Mouse (Mus musculus) midbrain, postnatal 0 days (tissue): Measurements from ENCODE around the gene Abcg5. TPM values are rescaled to one million over a fixed set of nuclear protein-coding genes. Genes with fewer than 3 reads are reported as not detected.

Source experiments
- ATAC-seq: fragments of 200-750 bp; cut with Nextera tagmentation; 2 replicates; pipeline ENCODE4 v1.8.0; 2017; ENCODE audit warnings: moderate number of reproducible peaks, mild to moderate bottlenecking, moderate TSS enrichment, moderate library complexity; ENCODE audit not compliant: low FRiP score
- DNase-seq: peaks from one replicate; pipeline ENCODE4 v3.0.0-alpha.2; 2015; ENCODE audit warnings: low spot score
- H3K27ac ChIP-seq: fragments of 300-500 bp; sonication (generic); 2 replicates; pipeline ENCODE4 v1.5.1; 2014; ENCODE audit warnings: low read depth, mild to moderate bottlenecking, low read length, mixed read lengths
- H3K27me3 ChIP-seq: fragments of 300-500 bp; sonication (generic); 2 replicates; pipeline ENCODE4 v1.6.1; 2014; ENCODE audit warnings: low read length, control low read depth, mixed read lengths; ENCODE audit not compliant: insufficient read depth
- H3K36me3 ChIP-seq: fragments of 300-500 bp; sonication (generic); 2 replicates; pipeline ENCODE4 v1.6.1; 2014; ENCODE audit warnings: low read length, control low read depth, mixed read lengths; ENCODE audit not compliant: insufficient read depth
- H3K4me1 ChIP-seq: fragments of 300-500 bp; sonication (generic); 2 replicates; pipeline ENCODE4 v1.6.1; 2014; ENCODE audit warnings: mild to moderate bottlenecking, control low read depth, antibody characterized with exemption, low read length, mixed read lengths; ENCODE audit not compliant: insufficient read depth
- H3K4me2 ChIP-seq: fragments of 300-500 bp; sonication (generic); 2 replicates; pipeline ENCODE4 v1.6.1; 2014; ENCODE audit warnings: low read depth, mild to moderate bottlenecking, low read length, mixed read lengths; ENCODE audit not compliant: poor library complexity, severe bottlenecking
- H3K4me3 ChIP-seq: fragments of 300-500 bp; sonication (generic); 2 replicates; pipeline ENCODE4 v1.5.1; 2014; ENCODE audit warnings: low read depth, mild to moderate bottlenecking, low read length, moderate library complexity
- H3K9ac ChIP-seq: fragments of 300-500 bp; sonication (generic); replicated peaks from 2 replicates; pipeline ENCODE4 v1.6.1; 2014; ENCODE audit warnings: mild to moderate bottlenecking, low read length, moderate library complexity, mixed read lengths; ENCODE audit not compliant: poor library complexity, severe bottlenecking
- H3K9me3 ChIP-seq: fragments of 300-500 bp; sonication (generic); 2 replicates; pipeline ENCODE4 v1.6.1; 2016; ENCODE audit warnings: low read length, control low read depth
- CTCF ChIP-seq: IDR thresholded peaks from 2 replicates; pipeline ENCODE4 v1.5.1; 2016; ENCODE audit warnings: antibody characterized with exemption, mild to moderate bottlenecking
- WGBS: fragments of 180-500 bp; shearing (Covaris S2); extraction: QIAGEN DNeasy Blood & Tissue Kit; methylation state at CpG from one replicate; pipeline ENCODE4 v1.1.7; 2014; 5-methylcytosine and 5-hydroxymethylcytosine counted together
- polyA plus RNA-seq: library from polyadenylated mRNA; unstranded; fragments of >200 nt; fragmentation: Nextera tagmentation; extraction: Ambion mirVana; gene quantifications from 2 replicates; pipeline ENCODE4 v1.2.1, GENCODE M21; 2015
- total RNA-seq: library from RNA; depleted of rRNA; stranded (reverse); fragments of >200 nt; gene quantifications from 2 replicates; pipeline ENCODE4 v1.2.3, GENCODE M21; 2014

Abcg5 gene
- total and polyA plus RNA-seq, 2 experiments from 2014 or later = 1.3 to 2.9 TPM

DNA sequence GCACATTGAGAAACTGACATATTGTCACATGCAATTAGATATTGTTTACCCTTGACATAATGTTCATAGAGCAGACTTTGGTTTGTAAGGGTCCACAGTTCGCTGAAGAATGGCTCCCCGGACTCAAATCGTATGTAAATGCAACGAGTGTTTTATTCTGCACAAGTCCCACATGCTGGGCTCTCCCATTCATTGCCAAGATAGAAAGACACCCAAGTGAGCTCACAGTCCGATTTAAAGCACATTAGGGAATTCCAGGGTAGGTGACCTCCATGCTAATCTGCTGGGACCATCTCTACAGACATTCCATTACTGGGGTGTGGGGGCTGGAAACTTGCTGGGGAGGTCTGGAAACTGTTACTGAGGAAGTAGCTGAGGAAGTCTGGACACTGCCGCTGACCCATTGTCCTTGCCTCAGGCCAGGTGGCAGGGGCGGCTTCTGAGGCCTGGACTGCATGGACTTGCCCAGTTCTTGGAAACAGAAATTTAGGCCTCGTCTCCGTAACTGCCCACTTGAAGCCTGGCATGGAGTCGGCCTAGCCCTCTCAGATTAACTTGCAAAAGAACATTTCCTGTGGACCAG, 42.9 kb downstream of the Abcg5 start:
- H3K27ac ChIP-seq = no peak overlapping the region
- no peaks in the 10 kb centered on the region for H3K4me1 ChIP-seq
- DNase-seq (no peak), ATAC-seq (no peak)
- no peak overlapping the region for H3K4me3 ChIP-seq
- H3K9me3 ChIP-seq = no peaks in the 10 kb centered on the region
- no peak overlapping the region for H3K4me2 ChIP-seq
- H3K27me3 ChIP-seq = no peaks in the 10 kb centered on the region
- WGBS = 52% methylated on average over 10 of the region's 10 CpGs
- TF ChIP-seq CTCF = no peak
- no peak overlapping the region for H3K9ac ChIP-seq
- H3K36me3 ChIP-seq = 0 out of 2 replicates have a peak, but pooled peaks cover 3% of the 10 kb centered on the region

DNA sequence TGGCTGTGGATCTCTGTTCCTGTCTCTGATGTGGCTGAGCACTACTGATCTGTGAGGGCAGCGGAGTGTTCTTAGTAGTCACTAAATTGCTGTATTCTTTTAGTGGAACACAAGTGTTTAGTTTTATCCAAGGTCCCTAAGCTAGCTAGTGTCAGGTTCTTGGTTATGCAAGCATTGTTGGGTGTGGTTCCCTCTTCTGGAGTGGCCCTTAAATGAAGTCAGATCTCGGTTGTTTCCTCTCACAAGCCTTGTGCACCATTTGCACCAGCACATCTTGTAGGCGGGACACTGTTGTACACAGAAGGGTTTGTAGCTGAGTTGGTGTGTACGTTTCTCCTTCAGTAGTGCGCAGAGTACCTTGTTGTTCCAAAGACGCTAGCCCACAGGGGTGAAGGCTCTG, 44.8 kb downstream of the Abcg5 start:
- Histone ChIP-seq H3K9ac (no peak overlapping the region), H3K4me2 (no peak overlapping the region), H3K9me3 (no peaks in the 10 kb centered on the region), H3K4me1 (no peaks in the 10 kb centered on the region), H3K4me3 (no peak overlapping the region), H3K27ac (no peak overlapping the region), H3K27me3 (no peaks in the 10 kb centered on the region), H3K36me3 (0 out of 2 replicates have a peak, but pooled peaks cover 10% of the 10 kb centered on the region)
- no peak for ATAC-seq
- DNase-seq = no peak
- 96% methylated on average over 6 of the region's 6 CpGs for WGBS
- TF ChIP-seq CTCF = no peak

DNA sequence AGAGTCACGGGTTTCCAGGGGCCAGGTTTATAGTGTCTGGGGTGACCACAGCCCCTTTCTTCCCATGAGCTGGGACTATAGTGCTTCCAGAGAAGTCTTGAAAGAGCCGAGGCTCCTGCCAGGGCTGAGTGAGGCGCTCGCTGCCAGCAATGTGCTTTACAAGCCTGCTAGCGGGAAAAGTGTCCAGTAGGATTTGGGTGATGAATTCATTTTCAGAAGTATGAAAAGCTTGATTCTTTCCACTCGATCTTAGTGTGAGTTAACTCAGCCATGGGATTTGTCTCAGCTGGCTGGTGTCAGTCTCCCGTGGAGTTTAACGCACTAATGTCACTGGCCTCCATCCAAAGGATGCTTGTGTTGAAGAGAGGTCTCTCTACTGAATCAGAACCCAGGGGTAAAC, 46.5 kb downstream of the Abcg5 start:
- Histone ChIP-seq H3K4me3 (no peak overlapping the region), H3K4me1 (no peaks in the 10 kb centered on the region), H3K27ac (no peak overlapping the region), H3K36me3 (0 out of 2 replicates have a peak, but pooled peaks cover 10% of the 10 kb centered on the region), H3K27me3 (no peaks in the 10 kb centered on the region), H3K4me2 (no peak overlapping the region), H3K9ac (no peak overlapping the region), H3K9me3 (no peaks in the 10 kb centered on the region)
- DNase-seq (peak; percentile 54), ATAC-seq (no peak)
- no peak for TF ChIP-seq CTCF
- WGBS = 27% methylated on average over 8 of the region's 8 CpGs

DNA sequence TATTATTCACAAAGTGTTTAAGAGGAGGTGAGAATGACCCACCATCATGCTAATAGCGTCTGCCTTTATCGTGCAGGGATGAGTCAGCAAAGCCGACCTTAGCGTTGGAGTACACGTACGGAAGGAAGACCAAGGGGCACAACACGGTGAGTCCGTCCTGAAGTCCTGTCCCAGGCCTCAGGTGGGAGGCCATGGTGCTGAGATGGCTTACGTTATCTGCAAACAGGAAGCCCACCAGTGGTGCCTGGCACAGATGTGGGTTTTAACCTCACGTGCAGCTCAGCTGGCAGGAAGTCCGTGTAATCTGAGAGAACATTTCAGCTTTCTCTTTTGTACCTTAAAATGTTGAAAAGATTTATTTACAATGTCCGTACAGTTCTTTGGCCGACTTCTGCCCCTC, 49.4 kb downstream of the Abcg5 start:
- H3K9ac ChIP-seq = no peak overlapping the region
- TF ChIP-seq CTCF = no peak
- 0 out of 2 replicates have a peak, but pooled peaks cover 10% of the 10 kb centered on the region for H3K36me3 ChIP-seq
- H3K9me3 ChIP-seq = no peaks in the 10 kb centered on the region
- no peak for ATAC-seq
- H3K4me3 ChIP-seq = no peak overlapping the region
- no peaks in the 10 kb centered on the region for H3K27me3 ChIP-seq
- no peak for DNase-seq
- WGBS = 86% methylated on average over 13 of the region's 13 CpGs
- no peak overlapping the region for H3K4me2 ChIP-seq
- no peaks in the 10 kb centered on the region for H3K4me1 ChIP-seq
- no peak overlapping the region for H3K27ac ChIP-seq

DNA sequence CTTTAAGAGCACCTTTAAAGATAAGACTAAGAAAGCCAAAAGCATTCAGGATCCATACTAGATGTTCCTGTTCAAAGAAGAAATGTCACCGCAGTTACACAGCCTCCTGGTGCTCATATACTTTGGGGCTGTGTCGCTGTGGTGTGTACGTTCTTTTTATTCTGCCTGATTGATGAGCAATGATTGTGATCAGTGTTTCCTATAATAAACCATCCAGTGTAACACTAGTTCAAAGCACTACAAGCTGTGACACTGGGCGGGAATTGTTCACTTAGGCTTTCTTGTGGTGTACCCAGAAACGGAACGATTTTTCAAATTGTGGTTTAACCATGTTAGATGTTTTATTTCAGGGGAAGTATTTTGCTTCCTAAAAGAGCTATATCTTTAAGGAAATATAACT, 51.0 kb downstream of the Abcg5 start:
- WGBS = 93% methylated on average over 6 of the region's 6 CpGs
- no peak for ATAC-seq

DNA sequence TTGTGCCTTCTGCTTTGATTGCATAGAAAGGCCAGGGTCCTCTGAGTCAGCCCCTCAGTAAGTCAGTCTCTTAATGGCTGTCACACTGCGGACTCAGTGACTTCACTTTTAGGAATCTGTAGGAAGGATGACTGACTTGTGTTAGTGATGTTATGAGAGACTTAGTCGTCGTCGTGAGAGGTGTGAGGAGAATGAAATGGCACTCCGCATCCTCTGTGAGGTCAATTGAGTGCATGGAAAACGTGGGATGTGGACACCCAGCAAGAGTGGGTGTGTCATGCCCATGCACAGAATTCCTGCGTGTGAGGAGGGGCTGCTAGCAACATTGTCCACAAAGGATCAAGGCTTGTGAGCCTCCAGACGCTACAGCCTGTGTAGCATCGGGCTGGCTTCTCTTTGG, 54.2 kb downstream of the Abcg5 start:
- no peak overlapping the region for H3K9ac ChIP-seq
- 92% methylated on average over 9 of the region's 9 CpGs for WGBS
- H3K36me3 ChIP-seq = 0 out of 2 replicates have a peak, but pooled peaks cover 3% of the 10 kb centered on the region
- no peak overlapping the region for H3K4me3 ChIP-seq
- TF ChIP-seq CTCF = no peak
- H3K27ac ChIP-seq = no peak overlapping the region
- H3K4me1 ChIP-seq = no peaks in the 10 kb centered on the region
- ATAC-seq (no peak), DNase-seq (no peak)
- H3K9me3 ChIP-seq = no peaks in the 10 kb centered on the region
- no peaks in the 10 kb centered on the region for H3K27me3 ChIP-seq
- no peak overlapping the region for H3K4me2 ChIP-seq

More for the DNA sequence above, 51.0 kb downstream of the Abcg5 start:
- Histone ChIP-seq H3K36me3 (0 out of 2 replicates have a peak, but pooled peaks cover 7% of the 10 kb centered on the region), H3K4me3 (no peak overlapping the region), H3K4me1 (no peaks in the 10 kb centered on the region), H3K9me3 (no peaks in the 10 kb centered on the region), H3K4me2 (no peak overlapping the region), H3K27ac (no peak overlapping the region), H3K27me3 (no peaks in the 10 kb centered on the region), H3K9ac (no peak overlapping the region)
- no peak for TF ChIP-seq CTCF
- no peak for DNase-seq
